Mouse (Mus musculus) lung, embryonic 14.5 days (tissue): ENCODE measurements around the gene Csde1. TPM values are rescaled to one million over a fixed set of nuclear protein-coding genes. Genes with fewer than 3 reads are reported as not detected.

Source experiments
- ATAC-seq: fragments of 200-750 bp; cut with Nextera tagmentation; 2 replicates; pipeline ENCODE4 v1.8.0; 2017; ENCODE audit warnings: mild to moderate bottlenecking, moderate TSS enrichment, moderate library complexity; ENCODE audit not compliant: insufficient read depth
- DNase-seq: peaks from one replicate; pipeline ENCODE4 v3.0.0-alpha.2; 2015
- H3K27ac ChIP-seq: fragments of 300-500 bp; sonication (generic); 2 replicates; pipeline ENCODE4 v1.5.1; 2014; ENCODE audit warnings: low read depth, mild to moderate bottlenecking, moderate library complexity
- H3K27me3 ChIP-seq: fragments of 300-500 bp; sonication (generic); 2 replicates; pipeline ENCODE4 v1.6.1; 2014; ENCODE audit warnings: low read length, control low read depth; ENCODE audit not compliant: insufficient read depth
- H3K36me3 ChIP-seq: fragments of 300-500 bp; sonication (generic); 2 replicates; pipeline ENCODE4 v1.6.1; 2014; ENCODE audit warnings: control low read depth; ENCODE audit not compliant: insufficient read depth
- H3K4me1 ChIP-seq: fragments of 300-500 bp; sonication (generic); 2 replicates; pipeline ENCODE4 v1.6.1; 2014; ENCODE audit warnings: antibody characterized with exemption, control low read depth; ENCODE audit not compliant: insufficient read depth
- H3K4me2 ChIP-seq: fragments of 300-500 bp; sonication (generic); 2 replicates; pipeline ENCODE4 v1.6.1; 2014; ENCODE audit warnings: mild to moderate bottlenecking
- H3K4me3 ChIP-seq: fragments of 300-500 bp; sonication (generic); 2 replicates; pipeline ENCODE4 v1.5.1; 2014; ENCODE audit warnings: low read depth, low read length
- H3K9ac ChIP-seq: fragments of 300-500 bp; sonication (generic); 2 replicates; pipeline ENCODE4 v1.6.1; 2014
- H3K9me3 ChIP-seq: fragments of 300-500 bp; sonication (generic); 2 replicates; pipeline ENCODE4 v1.6.1; 2016; ENCODE audit warnings: low read depth, low read length, control low read depth
- CTCF ChIP-seq: IDR thresholded peaks from 2 replicates; pipeline ENCODE4 v1.5.1; 2016; ENCODE audit warnings: antibody characterized with exemption, low read depth
- WGBS: fragments of 180-500 bp; shearing (Covaris S2); extraction: QIAGEN DNeasy Blood & Tissue Kit; methylation state at CpG from one replicate; pipeline ENCODE4 v1.1.7; 2014; 5-methylcytosine and 5-hydroxymethylcytosine counted together
- polyA plus RNA-seq: library from polyadenylated mRNA; unstranded; fragments of >200 nt; fragmentation: Nextera tagmentation; extraction: Ambion mirVana; gene quantifications from 2 replicates; pipeline ENCODE4 v1.2.1, GENCODE M21; 2014

Gene Csde1
- polyA plus RNA-seq, 1 experiment from 2014 or later: 439 TPM

GRCm38 (mm10) chr3:103020943-103021638 is 865 bp downstream of the Csde1 start:
- peak overlapping the region; percentile 97 for H3K27ac ChIP-seq
- DNase-seq (peak; percentile 94), ATAC-seq (peak; percentile 95)
- TF ChIP-seq CTCF: no peak
- H3K4me3 ChIP-seq: peak overlapping the region; percentile 91
- no peaks in the 10 kb centered on the region for H3K9me3 ChIP-seq
- no peaks in the 10 kb centered on the region for H3K27me3 ChIP-seq
- H3K9ac ChIP-seq: peak overlapping the region; percentile 99
- under 1% methylated on average over 37 of the region's 37 CpGs for WGBS
- H3K4me2 ChIP-seq: peak overlapping the region; percentile 87
- H3K36me3 ChIP-seq: 0 out of 2 replicates have a peak, but pooled peaks cover 4% of the 10 kb centered on the region
- peaks cover 8% of the 10 kb centered on the region for H3K4me1 ChIP-seq

- peaks cover 47% of the 10 kb centered on the region for H3K36me3 ChIP-seq
- ATAC-seq: no peak
- no peak overlapping the region for H3K27ac ChIP-seq
- 89% methylated on average over 1 of the region's 1 CpGs for WGBS
- no peaks in the 10 kb centered on the region for H3K27me3 ChIP-seq
- peak; percentile 29; the same call in 1 of the 2 replicates for TF ChIP-seq CTCF
- no peaks in the 10 kb centered on the region for H3K9me3 ChIP-seq
- H3K4me3 ChIP-seq: no peak overlapping the region
- peak; percentile 22 for DNase-seq
- H3K4me1 ChIP-seq: peaks cover 8% of the 10 kb centered on the region
- H3K4me2 ChIP-seq: no peak overlapping the region
- no peak overlapping the region for H3K9ac ChIP-seq
Measured at GRCm38 (mm10) chr3:103026174-103026573, 5.9 kb downstream of the Csde1 start.

GRCm38 (mm10) chr3:103040285-103040684 is 20.1 kb downstream of the Csde1 start:
- no peak for TF ChIP-seq CTCF
- ATAC-seq (no peak), DNase-seq (no peak)
- no peak overlapping the region for H3K9ac ChIP-seq
- no peaks in the 10 kb centered on the region for H3K4me1 ChIP-seq
- H3K27ac ChIP-seq: no peak overlapping the region
- no peak overlapping the region for H3K4me2 ChIP-seq
- H3K36me3 ChIP-seq: peaks cover 72% of the 10 kb centered on the region
- H3K4me3 ChIP-seq: no peak overlapping the region
- no peaks in the 10 kb centered on the region for H3K9me3 ChIP-seq
- no peaks in the 10 kb centered on the region for H3K27me3 ChIP-seq
- WGBS: 90% methylated on average over 6 of the region's 6 CpGs

- Histone ChIP-seq H3K36me3 (peaks cover 79% of the 10 kb centered on the region), H3K9ac (no peak overlapping the region), H3K9me3 (no peaks in the 10 kb centered on the region), H3K27me3 (no peaks in the 10 kb centered on the region), H3K27ac (no peak overlapping the region), H3K4me1 (no peaks in the 10 kb centered on the region), H3K4me3 (no peak overlapping the region), H3K4me2 (no peak overlapping the region)
- DNase-seq (no peak), ATAC-seq (no peak)
- WGBS: 73% methylated on average over 1 of the region's 1 CpGs
- TF ChIP-seq CTCF: no peak
Measured at GRCm38 (mm10) chr3:103040861-103041379, 20.7 kb downstream of the Csde1 start.

- WGBS: 84% methylated on average over 5 of the region's 5 CpGs
- H3K36me3 ChIP-seq: peaks cover 72% of the 10 kb centered on the region
- no peaks in the 10 kb centered on the region for H3K27me3 ChIP-seq
- no peaks in the 10 kb centered on the region for H3K4me1 ChIP-seq
- no peak overlapping the region for H3K4me3 ChIP-seq
- H3K4me2 ChIP-seq: no peak overlapping the region
- H3K27ac ChIP-seq: no peak overlapping the region
- H3K9ac ChIP-seq: no peak overlapping the region
- ATAC-seq (no peak), DNase-seq (no peak)
- TF ChIP-seq CTCF: no peak
- H3K9me3 ChIP-seq: no peaks in the 10 kb centered on the region
Measured at GRCm38 (mm10) chr3:103056016-103056595, 35.9 kb downstream of the Csde1 start.

- Histone ChIP-seq H3K4me2 (peak overlapping the region; percentile 91), H3K9me3 (no peaks in the 10 kb centered on the region), H3K36me3 (peaks cover 74% of the 10 kb centered on the region), H3K27me3 (no peaks in the 10 kb centered on the region), H3K9ac (peak overlapping the region; percentile 92), H3K27ac (peak overlapping the region; percentile 98; the same call in 1 of the 2 replicates), H3K4me1 (no peaks in the 10 kb centered on the region), H3K4me3 (peak overlapping the region; percentile 79)
- TF ChIP-seq CTCF: no peak
- WGBS: 4% methylated on average over 10 of the region's 10 CpGs
- DNase-seq: no peak
- ATAC-seq: peak; percentile 50
Measured at GRCm38 (mm10) chr3:103057752-103058151, 37.5 kb downstream of the Csde1 start.
